Mouse (Mus musculus) forebrain, embryonic 16.5 days (tissue): ENCODE data around the gene Caln1. TPM values are rescaled to one million over a fixed set of nuclear protein-coding genes. Genes with fewer than 3 reads are reported as not detected.
A peak's percentile ranks its signal among the peaks of the same experiment; 100 is the strongest.

Experiments
- ATAC-seq: fragments of 200-750 bp; cut with Nextera tagmentation; 2 replicates; pipeline ENCODE4 v1.8.0; 2017; ENCODE audit warnings: mild to moderate bottlenecking, moderate library complexity
- H3K27ac ChIP-seq: fragments of 300-500 bp; sonication (generic); 2 replicates; pipeline ENCODE4 v1.5.1; 2014; ENCODE audit warnings: low read length, control low read depth
- H3K27me3 ChIP-seq: fragments of 300-500 bp; sonication (generic); replicated peaks from 2 replicates; pipeline ENCODE4 v1.6.1; 2014; ENCODE audit warnings: low read length; ENCODE audit not compliant: control insufficient read depth, insufficient read depth
- H3K36me3 ChIP-seq: fragments of 300-500 bp; sonication (generic); 2 replicates; pipeline ENCODE4 v1.6.1; 2014; ENCODE audit not compliant: control insufficient read depth, insufficient read depth
- H3K4me1 ChIP-seq: fragments of 300-500 bp; sonication (generic); replicated peaks from 2 replicates; pipeline ENCODE4 v1.6.1; 2014; ENCODE audit warnings: low read length; ENCODE audit not compliant: control insufficient read depth, insufficient read depth
- H3K4me2 ChIP-seq: fragments of 300-500 bp; sonication (generic); 2 replicates; pipeline ENCODE4 v1.6.1; 2014; ENCODE audit warnings: mild to moderate bottlenecking, low read length, control low read depth
- H3K4me3 ChIP-seq: fragments of 300-500 bp; sonication (generic); replicated peaks from 2 replicates; pipeline ENCODE4 v1.5.1; 2014; ENCODE audit warnings: mild to moderate bottlenecking, low read length, control low read depth
- H3K9ac ChIP-seq: fragments of 300-500 bp; sonication (generic); replicated peaks from 2 replicates; pipeline ENCODE4 v1.6.1; 2014; ENCODE audit warnings: low read depth, low read length, control low read depth
- H3K9me3 ChIP-seq: fragments of 300-500 bp; sonication (generic); 2 replicates; pipeline ENCODE4 v1.6.1; 2016; ENCODE audit warnings: low read length; ENCODE audit not compliant: control insufficient read depth
- WGBS: fragments of 180-500 bp; shearing (Covaris S2); extraction: QIAGEN DNeasy Blood & Tissue Kit; methylation state at CpG from one replicate; pipeline ENCODE4 v1.1.7; 2014; 5-methylcytosine and 5-hydroxymethylcytosine counted together
- polyA plus RNA-seq: library from polyadenylated mRNA; unstranded; fragments of >200 nt; fragmentation: Nextera tagmentation; extraction: Ambion mirVana; gene quantifications from 2 replicates; pipeline ENCODE4 v1.2.1, GENCODE M21; 2015

The Caln1 gene
- polyA plus RNA-seq, 1 experiment from 2014 or later: 24.4 TPM

DNA sequence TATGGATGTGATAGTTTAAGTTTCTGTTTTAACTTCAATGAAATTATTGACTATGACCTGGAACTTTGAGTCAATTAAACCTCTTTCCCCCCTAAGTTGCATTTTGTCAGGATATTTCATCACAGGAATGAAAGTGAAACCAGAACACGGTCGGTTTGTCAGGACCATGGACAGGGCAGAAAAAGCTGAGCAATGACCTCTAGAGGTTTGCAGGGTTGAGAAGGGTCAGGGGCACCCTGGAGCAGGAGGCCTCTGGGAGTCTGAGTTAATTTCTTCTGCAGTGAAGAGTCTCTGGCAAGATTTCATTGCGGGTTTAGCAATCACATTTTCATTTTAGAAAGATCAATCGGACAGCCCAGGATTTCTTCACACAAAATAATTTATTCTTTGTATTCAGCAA lies 184.7 kb downstream of the Caln1 start:
- Histone ChIP-seq H3K9me3 (no peaks in the 10 kb centered on the region), H3K4me1 (no peaks in the 10 kb centered on the region), H3K27ac (no peak overlapping the region), H3K9ac (no peak overlapping the region), H3K27me3 (no peaks in the 10 kb centered on the region), H3K36me3 (no peaks in the 10 kb centered on the region), H3K4me2 (no peak overlapping the region), H3K4me3 (no peak overlapping the region)
- WGBS: 66% methylated on average over 4 of the region's 4 CpGs
- ATAC-seq: no peak

DNA sequence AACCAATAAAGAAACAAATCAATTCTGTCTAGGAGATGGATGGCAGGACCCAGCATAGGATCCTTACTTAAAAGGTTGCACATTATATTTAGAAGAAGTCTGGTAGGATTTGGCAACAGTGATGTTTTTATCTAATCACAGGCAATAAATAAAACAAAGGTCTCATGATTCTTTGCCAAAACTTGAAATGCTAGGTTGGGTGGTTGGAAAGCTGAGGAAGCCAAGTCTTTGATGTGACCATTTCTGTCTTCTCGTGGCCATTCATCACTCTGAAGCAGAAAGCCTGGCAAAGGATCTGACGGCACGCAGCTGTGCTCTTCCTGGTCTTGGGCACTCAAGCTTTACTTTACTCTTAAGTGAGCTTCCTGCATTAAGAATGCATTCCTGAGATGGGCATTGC lies 193.9 kb downstream of the Caln1 start:
- Histone ChIP-seq H3K4me2 (no peak overlapping the region), H3K27ac (no peak overlapping the region), H3K36me3 (no peaks in the 10 kb centered on the region), H3K9me3 (peaks cover 3% of the 10 kb centered on the region; the same call in 1 of the 2 replicates), H3K4me3 (no peak overlapping the region), H3K4me1 (no peaks in the 10 kb centered on the region; the same call in 1 of the 2 replicates), H3K27me3 (no peaks in the 10 kb centered on the region), H3K9ac (no peak overlapping the region)
- ATAC-seq: no peak
- WGBS: 87% methylated on average over 3 of the region's 3 CpGs

DNA sequence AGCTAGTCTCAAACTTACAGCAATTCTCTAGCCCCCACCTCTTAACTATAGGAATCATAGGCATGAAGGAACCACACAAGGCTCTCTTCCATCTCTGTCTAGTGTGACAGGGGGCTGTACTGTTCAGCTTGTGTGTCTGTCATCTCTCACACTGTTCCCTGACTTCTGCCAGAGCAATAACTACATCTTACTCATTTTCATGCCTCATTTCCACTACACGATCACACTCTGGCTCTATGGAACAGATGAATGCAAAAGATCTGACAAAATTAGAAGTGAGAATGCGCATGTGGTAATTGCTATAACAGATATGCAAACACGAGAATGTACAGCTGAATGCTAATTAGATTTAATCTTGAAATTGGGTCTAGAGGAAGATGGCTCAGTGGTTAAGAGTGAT lies 196.7 kb downstream of the Caln1 start:
- Histone ChIP-seq H3K4me1 (no peaks in the 10 kb centered on the region; the same call in 1 of the 2 replicates), H3K9me3 (peaks cover 3% of the 10 kb centered on the region; the same call in 1 of the 2 replicates), H3K4me3 (no peak overlapping the region), H3K27ac (0 out of 2 replicates have a peak overlapping the region, but pooled peaks have one; percentile 23), H3K9ac (no peak overlapping the region), H3K36me3 (no peaks in the 10 kb centered on the region), H3K27me3 (no peaks in the 10 kb centered on the region), H3K4me2 (no peak overlapping the region)
- peak; percentile 77 for ATAC-seq
- WGBS: 59% methylated on average over 3 of the region's 3 CpGs

DNA sequence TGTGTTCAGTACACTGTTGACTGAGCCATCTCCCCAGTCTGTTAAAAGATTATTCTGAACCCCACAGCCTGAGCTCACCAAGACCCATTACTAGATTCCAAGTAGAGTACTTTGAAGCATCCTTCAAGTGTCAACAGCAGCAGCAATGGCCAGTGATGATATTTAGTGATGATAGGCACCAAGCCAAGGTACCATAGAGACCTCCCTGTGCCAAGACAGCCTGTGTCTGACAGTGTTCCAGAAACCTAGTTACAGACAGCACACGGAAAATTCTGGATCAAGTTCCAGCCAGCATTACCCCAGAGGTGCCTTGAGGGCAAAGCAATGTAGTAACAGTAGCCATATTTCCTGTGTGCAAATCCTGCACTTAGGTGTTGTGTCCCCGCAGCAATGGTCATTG lies 208.3 kb downstream of the Caln1 start:
- Histone ChIP-seq H3K4me3 (no peak overlapping the region), H3K27me3 (no peaks in the 10 kb centered on the region), H3K36me3 (no peaks in the 10 kb centered on the region), H3K4me1 (no peaks in the 10 kb centered on the region), H3K9ac (no peak overlapping the region), H3K9me3 (no peaks in the 10 kb centered on the region), H3K27ac (no peak overlapping the region), H3K4me2 (no peak overlapping the region)
- ATAC-seq: no peak
- WGBS: 68% methylated on average over 2 of the region's 2 CpGs

DNA sequence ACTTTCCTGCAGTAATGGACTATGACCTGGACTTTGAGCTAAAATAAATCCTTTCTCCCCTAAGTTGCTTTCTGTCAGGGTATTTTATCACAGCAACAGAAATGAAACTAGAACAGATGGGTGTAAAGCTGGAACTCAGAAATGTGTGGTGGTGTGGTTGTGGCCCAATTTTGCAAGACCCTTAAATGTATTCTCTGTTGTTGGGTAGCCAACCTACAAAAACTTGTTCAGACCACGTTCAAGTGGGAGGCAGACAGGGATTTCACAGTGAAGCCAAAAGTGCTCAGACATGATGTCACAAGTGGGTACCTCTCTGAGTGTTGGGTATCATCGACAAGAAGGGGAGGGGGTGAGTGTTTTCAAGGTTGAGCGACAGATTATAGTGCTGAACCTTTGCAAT lies 214.8 kb downstream of the Caln1 start:
- ATAC-seq: no peak
- no peak overlapping the region for H3K4me2 ChIP-seq
- H3K36me3 ChIP-seq: no peaks in the 10 kb centered on the region
- H3K27me3 ChIP-seq: no peaks in the 10 kb centered on the region
- no peak overlapping the region for H3K9ac ChIP-seq
- H3K27ac ChIP-seq: no peak overlapping the region
- H3K4me3 ChIP-seq: no peak overlapping the region
- no peaks in the 10 kb centered on the region for H3K4me1 ChIP-seq
- 85% methylated on average over 3 of the region's 3 CpGs for WGBS
- peaks cover 4% of the 10 kb centered on the region; the same call in 1 of the 2 replicates for H3K9me3 ChIP-seq

DNA sequence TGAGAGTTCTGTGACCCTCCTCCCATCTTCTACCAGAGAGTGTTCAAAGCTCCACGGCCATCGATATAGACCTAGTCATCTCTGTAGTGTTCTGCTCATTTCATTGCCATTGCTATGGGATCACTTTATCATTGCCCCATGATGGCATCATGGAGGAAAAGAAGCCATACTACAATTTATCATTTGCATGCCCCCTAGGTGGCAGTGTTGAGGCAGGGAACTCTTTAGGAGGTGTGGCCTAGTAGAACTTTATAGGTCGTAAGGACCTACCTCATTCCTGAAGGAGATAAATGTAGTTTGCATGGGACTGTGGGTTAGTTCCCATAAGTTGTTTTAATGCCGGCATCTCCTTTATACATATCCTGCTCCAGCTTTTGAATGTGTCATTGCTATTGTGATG lies 217.0 kb downstream of the Caln1 start:
- no peak overlapping the region for H3K4me3 ChIP-seq
- H3K27me3 ChIP-seq: no peaks in the 10 kb centered on the region
- H3K36me3 ChIP-seq: no peaks in the 10 kb centered on the region
- peaks cover 6% of the 10 kb centered on the region; the same call in 1 of the 2 replicates for H3K9me3 ChIP-seq
- H3K4me2 ChIP-seq: no peak overlapping the region
- no peak overlapping the region for H3K27ac ChIP-seq
- ATAC-seq: no peak
- WGBS: 94% methylated on average over 4 of the region's 4 CpGs
- no peaks in the 10 kb centered on the region for H3K4me1 ChIP-seq
- no peak overlapping the region for H3K9ac ChIP-seq

DNA sequence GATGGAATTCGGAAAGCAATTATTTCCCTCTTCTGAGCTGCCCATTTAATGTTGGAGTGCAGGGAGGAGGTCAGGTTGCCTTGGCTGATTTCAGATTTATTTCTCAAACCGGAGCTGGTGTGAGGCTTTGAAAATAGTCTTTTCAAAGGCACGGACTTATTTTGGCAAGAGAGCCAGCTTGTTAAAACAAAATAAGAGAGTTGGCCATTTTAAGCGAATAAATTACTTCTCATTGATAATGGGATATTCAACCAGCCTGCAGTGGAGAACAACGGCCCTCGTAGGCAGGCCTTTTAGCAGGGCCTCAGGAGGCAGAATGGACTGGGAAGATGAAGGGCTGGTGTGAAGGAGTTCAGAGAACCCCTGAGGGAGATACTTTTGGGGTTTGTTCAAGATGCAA lies 227.3 kb downstream of the Caln1 start:
- H3K9me3 ChIP-seq: no peaks in the 10 kb centered on the region

DNA sequence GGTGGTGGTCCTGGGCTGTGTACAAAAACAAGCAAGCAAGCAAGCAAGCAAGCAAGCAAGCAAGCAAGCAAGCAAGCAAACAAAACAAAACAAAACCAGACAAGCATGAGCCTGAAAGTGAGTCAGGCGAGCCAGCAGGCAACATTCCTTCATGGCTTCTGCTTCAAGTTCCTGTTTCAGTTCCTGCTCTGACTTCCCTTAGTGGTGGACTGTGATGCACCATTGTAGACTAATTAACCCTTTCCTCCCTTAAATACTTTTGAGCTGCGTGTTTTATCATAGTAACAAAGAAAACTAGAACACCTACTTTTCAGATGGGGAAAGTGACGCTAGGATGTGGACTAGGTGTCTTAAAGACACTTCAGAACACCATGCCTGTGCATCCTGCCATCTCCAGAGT lies 244.4 kb downstream of the Caln1 start:
- H3K9me3 ChIP-seq: no peaks in the 10 kb centered on the region
- no peaks in the 10 kb centered on the region for H3K36me3 ChIP-seq
- no peak overlapping the region for H3K4me3 ChIP-seq
- WGBS: 88% methylated on average over 3 of the region's 3 CpGs
- H3K27ac ChIP-seq: no peak overlapping the region
- no peak overlapping the region for H3K9ac ChIP-seq
- H3K4me2 ChIP-seq: no peak overlapping the region
- ATAC-seq: no peak
- no peaks in the 10 kb centered on the region for H3K4me1 ChIP-seq
- H3K27me3 ChIP-seq: no peaks in the 10 kb centered on the region

More for the DNA sequence above, 227.3 kb downstream of the Caln1 start:
- H3K9ac ChIP-seq: no peak overlapping the region
- no peak overlapping the region for H3K27ac ChIP-seq
- H3K36me3 ChIP-seq: no peaks in the 10 kb centered on the region
- H3K27me3 ChIP-seq: no peaks in the 10 kb centered on the region
- H3K4me1 ChIP-seq: no peaks in the 10 kb centered on the region; the same call in 1 of the 2 replicates
- H3K4me3 ChIP-seq: no peak overlapping the region
- no peak; the same call in 1 of the 2 replicates for ATAC-seq
- 7% methylated on average over 6 of the region's 6 CpGs for WGBS
- no peak overlapping the region for H3K4me2 ChIP-seq

DNA sequence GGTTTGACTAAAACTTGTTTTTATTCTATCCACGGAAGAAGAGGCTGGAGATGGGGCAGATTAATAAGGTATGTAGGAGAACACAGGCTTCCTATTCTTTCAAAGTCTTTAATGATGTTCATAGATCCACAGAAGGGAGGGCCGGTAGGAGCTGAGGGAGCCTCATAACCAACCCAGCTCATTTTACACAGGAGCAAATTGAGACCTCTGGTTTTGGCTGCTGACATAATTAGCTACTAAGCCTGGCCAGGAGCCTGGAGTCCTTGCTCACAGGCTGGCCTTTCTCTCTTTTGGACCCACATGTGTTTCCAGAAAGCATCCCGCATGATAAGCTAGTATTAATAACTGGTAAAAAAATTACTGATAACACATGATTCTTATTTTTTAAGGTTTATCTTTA lies 245.0 kb downstream of the Caln1 start:
- Histone ChIP-seq H3K36me3 (no peaks in the 10 kb centered on the region), H3K4me1 (no peaks in the 10 kb centered on the region), H3K9ac (no peak overlapping the region), H3K4me3 (no peak overlapping the region), H3K9me3 (no peaks in the 10 kb centered on the region), H3K27me3 (no peaks in the 10 kb centered on the region), H3K4me2 (no peak overlapping the region), H3K27ac (no peak overlapping the region)
- no peak for ATAC-seq
- 58% methylated on average over 3 of the region's 3 CpGs for WGBS

DNA sequence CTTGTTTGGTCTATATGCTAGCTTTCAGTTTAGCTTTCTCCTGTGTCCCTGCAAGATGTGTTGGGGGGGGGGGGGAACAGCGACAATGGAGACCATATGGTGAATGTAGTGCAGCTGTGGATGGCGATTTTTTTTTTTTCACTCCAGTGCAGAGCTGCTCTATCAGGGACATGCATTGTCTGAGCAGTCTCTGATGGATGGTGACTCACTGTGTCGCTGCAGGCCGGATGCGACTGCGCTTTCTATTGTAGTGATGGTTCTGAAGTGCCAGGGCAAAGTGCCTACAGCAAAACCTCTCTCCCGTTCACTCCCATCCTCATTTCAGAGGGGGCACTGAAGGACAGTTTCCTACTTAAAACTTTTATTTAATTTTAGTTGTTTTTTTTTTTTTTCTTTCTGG lies 250.8 kb downstream of the Caln1 start:
- WGBS: 82% methylated on average over 7 of the region's 7 CpGs
- H3K36me3 ChIP-seq: no peaks in the 10 kb centered on the region
- H3K4me3 ChIP-seq: no peak overlapping the region
- H3K4me2 ChIP-seq: no peak overlapping the region
- no peaks in the 10 kb centered on the region for H3K27me3 ChIP-seq
- peaks cover 19% of the 10 kb centered on the region for H3K4me1 ChIP-seq
- peaks cover 2% of the 10 kb centered on the region; the same call in 1 of the 2 replicates for H3K9me3 ChIP-seq
- no peak overlapping the region for H3K9ac ChIP-seq
- H3K27ac ChIP-seq: no peak overlapping the region
- ATAC-seq: no peak
